Mouse (Mus musculus): ENCODE results near the gene Ly6g6f. TPM values are rescaled to one million over a fixed set of nuclear protein-coding genes. Genes with fewer than 3 reads are reported as not detected.

The Ly6g6f gene
- 0.11 and 0.29 TPM in 2 replicates for polyA plus RNA-seq (2015; fragmentation: Nextera tagmentation; extraction: Ambion mirVana)

GRCm38 (mm10) chr17:35085208-35085865 lies at the start of gene Ly6g6f:
Gene Ly6g6f, minus strand, starts transcription at chr17:35085610.

GRCm38 (mm10) chr17:35134801-35135590 lies 49.6 kb upstream of the Ly6g6f start, which contains the start of gene Bag6:
Gene Bag6, plus strand, starts transcription at chr17:35135178.

GRCm38 (mm10) chr17:35131500-35132173 lies 46.2 kb upstream of the Ly6g6f start, which contains the start of gene Apom:
Gene Apom, minus strand, starts transcription at chr17:35132050.

GRCm38 (mm10) chr17:35126206-35126611 lies 40.8 kb upstream of the Ly6g6f start, which contains the start of gene D17H6S53E:
Gene D17H6S53E, plus strand, starts transcription at chr17:35126373.

GRCm38 (mm10) chr17:35121871-35122303 lies 36.5 kb upstream of the Ly6g6f start, which contains the start of gene Csnk2b:
Gene Csnk2b, minus strand, starts transcription at chr17:35122053.

GRCm38 (mm10) chr17:35121143-35121799 lies 35.9 kb upstream of the Ly6g6f start, which contains the start of gene Gpank1:
Gene Gpank1, plus strand, starts transcription at chr17:35121455.

GRCm38 (mm10) chr17:35115046-35116019 lies 29.9 kb upstream of the Ly6g6f start, which contains the start of gene Ly6g5b:
Gene Ly6g5b, minus strand, starts transcription at chr17:35115428.

GRCm38 (mm10) chr17:35108097-35108496 lies 22.7 kb upstream of the Ly6g6f start, which contains the start of gene Ly6g5c:
Gene Ly6g5c, plus strand, starts transcription at chr17:35108279.

GRCm38 (mm10) chr17:35088825-35089644 lies 3.6 kb upstream of the Ly6g6f start, which contains the start of gene Abhd16a:
Gene Abhd16a, plus strand, starts transcription at chr17:35089263.

GRCm38 (mm10) chr17:35077786-35078233 lies 7.6 kb downstream of the Ly6g6f start, which contains the start of gene Ly6g6d:
Gene Ly6g6d, minus strand, starts transcription at chr17:35078065.

GRCm38 (mm10) chr17:35076507-35077176 lies 8.8 kb downstream of the Ly6g6f start, which contains the start of gene Ly6g6e:
Gene Ly6g6e, plus strand, starts transcription at chr17:35076902.

GRCm38 (mm10) chr17:35066084-35066483 lies 19.3 kb downstream of the Ly6g6f start, which contains the start of gene Mpig6b:
Gene Mpig6b, minus strand, starts transcription at chr17:35066184.

GRCm38 (mm10) chr17:35064951-35065947 lies 20.2 kb downstream of the Ly6g6f start, which contains the start of gene Ly6g6c:
Gene Ly6g6c, plus strand, starts transcription at chr17:35065388.

GRCm38 (mm10) chr17:35058911-35059892 lies 26.2 kb downstream of the Ly6g6f start, which contains the start of gene Ddah2:
Gene Ddah2, plus strand, starts transcription at chr17:35059035.

GRCm38 (mm10) chr17:35049561-35050016 lies 35.8 kb downstream of the Ly6g6f start, which contains the start of gene Clic1:
Gene Clic1, plus strand, starts transcription at chr17:35049966.

Measured in skeletal muscle tissue, postnatal 0 days (tissue).